Mouse (Mus musculus) bone marrow macrophage, adult 2 months (primary cell): ENCODE data around the gene Mgat4b. TPM values are rescaled to one million over a fixed set of nuclear protein-coding genes. Genes with fewer than 3 reads are reported as not detected.

Source experiments
- H3K27ac ChIP-seq: 2 replicates; pipeline ENCODE4 v1.5.1; 2012; ENCODE audit warnings: low read depth, low read length; ENCODE audit not compliant: insufficient read depth
- H3K4me1 ChIP-seq: 2 replicates; pipeline ENCODE4 v1.6.1; 2012; ENCODE audit warnings: low read length; ENCODE audit not compliant: control insufficient read depth, insufficient read depth
- H3K4me3 ChIP-seq: 2 replicates; pipeline ENCODE4 v1.5.1; 2012; ENCODE audit warnings: mild to moderate bottlenecking, low read length, moderate library complexity; ENCODE audit not compliant: insufficient read depth
- CTCF ChIP-seq: IDR thresholded peaks from 2 replicates; pipeline ENCODE4 v1.5.1; 2012; ENCODE audit warnings: low read depth, mild to moderate bottlenecking, low read length, moderate library complexity
- POLR2A ChIP-seq: IDR thresholded peaks from 2 replicates; pipeline ENCODE4 v1.6.1; 2012; ENCODE audit warnings: mild to moderate bottlenecking, low read depth, low read length, borderline replicate concordance
- polyA plus RNA-seq: library from polyadenylated mRNA; stranded (reverse); fragments of >200 nt; gene quantifications from 2 replicates; pipeline ENCODE4 v1.2.4, GENCODE M21; 2012; ENCODE audit not compliant: missing spikeins, insufficient read depth, insufficient read length

Mgat4b gene
- polyA plus RNA-seq, 1 experiment = 54.0 TPM

DNA sequence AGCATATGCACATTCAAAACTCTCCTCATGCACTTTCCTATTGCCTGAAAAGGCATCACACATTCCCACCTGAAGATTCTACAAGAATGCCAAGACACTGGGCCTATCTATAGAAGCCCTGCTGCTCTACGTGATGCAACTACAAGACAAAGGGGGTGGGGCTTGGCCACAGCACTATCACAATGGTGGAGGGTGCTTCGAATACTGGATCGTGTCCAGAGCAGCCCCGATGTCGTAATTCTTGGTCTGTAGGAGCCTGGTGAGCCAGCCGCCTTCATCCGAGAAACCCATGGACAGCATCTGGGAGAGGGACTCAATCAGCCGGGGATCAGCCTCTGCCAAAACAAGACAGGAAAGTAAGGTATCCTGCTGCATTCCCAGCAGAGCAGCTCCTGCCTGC lies 10.1 kb upstream of the Mgat4b start:
- TF ChIP-seq POLR2A (no peak), CTCF (no peak)
- H3K4me1 ChIP-seq = no peaks in the 10 kb centered on the region
- H3K4me3 ChIP-seq = no peak overlapping the region
- no peak overlapping the region for H3K27ac ChIP-seq

DNA sequence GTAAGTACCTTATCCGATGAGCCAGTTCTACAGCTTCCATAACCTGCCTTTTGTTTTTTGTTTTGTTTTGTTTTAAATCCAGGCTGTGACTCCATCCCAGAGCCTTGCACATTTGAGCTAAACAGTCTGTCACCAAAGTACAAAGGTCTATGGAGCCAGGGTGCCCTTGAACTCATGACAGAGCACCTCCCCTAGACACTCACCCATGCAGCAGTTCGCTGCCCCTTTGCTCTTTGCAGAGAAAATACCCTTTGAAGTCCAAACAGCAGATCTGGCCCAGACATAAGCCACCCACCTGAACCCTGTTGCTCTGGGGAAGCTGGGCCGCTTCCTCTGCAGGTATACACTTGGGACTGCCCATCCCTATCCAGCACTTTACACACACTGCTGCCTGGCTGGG lies 9.1 kb upstream of the Mgat4b start:
- TF ChIP-seq POLR2A (no peak), CTCF (no peak)
- H3K27ac ChIP-seq = no peak overlapping the region
- peaks cover 7% of the 10 kb centered on the region; the same call in 1 of the 2 replicates for H3K4me1 ChIP-seq
- no peak overlapping the region for H3K4me3 ChIP-seq

DNA sequence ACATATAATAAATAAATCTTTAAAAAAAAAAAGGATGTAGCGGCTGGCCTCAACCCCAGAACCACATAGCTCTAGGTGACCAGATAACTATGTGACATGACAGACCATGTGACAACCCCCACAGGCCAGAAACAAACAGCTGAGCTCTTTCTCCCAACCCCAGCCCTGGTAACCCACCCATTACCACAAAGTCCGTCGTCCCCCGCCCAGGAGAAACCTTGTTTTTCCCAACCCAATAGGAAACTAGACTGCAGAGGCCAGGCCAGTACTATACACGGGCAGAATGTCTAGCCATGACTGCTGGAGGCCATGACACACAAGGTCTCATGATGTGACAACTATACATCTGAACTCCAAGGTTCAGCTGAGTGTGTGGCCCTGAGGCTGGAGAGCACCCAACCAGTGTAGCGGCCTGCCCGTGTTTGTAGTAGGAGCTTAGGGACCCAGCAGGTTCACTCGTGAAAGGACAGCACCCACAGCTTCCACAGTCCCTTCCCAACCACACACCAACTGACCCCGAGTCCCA lies 7.3 kb upstream of the Mgat4b start:
- no peak overlapping the region for H3K4me3 ChIP-seq
- TF ChIP-seq CTCF (no peak), POLR2A (no peak)
- H3K4me1 ChIP-seq = peaks cover 22% of the 10 kb centered on the region
- no peak overlapping the region for H3K27ac ChIP-seq

DNA sequence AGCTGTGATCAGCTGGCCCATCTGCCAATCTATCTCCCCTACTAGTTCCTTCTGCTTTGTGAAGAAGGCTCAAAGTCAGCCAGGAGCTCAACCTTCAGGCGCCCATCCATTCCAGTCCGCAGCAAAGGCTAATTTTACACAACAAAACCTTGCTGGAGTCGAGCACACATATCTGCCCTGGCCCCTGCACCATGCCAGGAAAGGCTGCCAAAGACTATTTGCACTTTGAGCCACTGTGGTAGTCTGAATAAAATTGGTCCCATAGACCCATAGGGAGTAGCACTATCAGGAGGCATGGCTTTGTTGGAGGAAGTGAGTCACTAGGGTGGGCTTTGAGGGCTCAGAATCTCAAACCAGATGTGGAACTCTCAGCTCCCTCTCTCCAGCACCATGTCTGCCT lies 5.3 kb upstream of the Mgat4b start:
- Histone ChIP-seq H3K27ac (no peak overlapping the region), H3K4me3 (no peak overlapping the region), H3K4me1 (peaks cover 27% of the 10 kb centered on the region)
- TF ChIP-seq POLR2A (no peak), CTCF (no peak)

DNA sequence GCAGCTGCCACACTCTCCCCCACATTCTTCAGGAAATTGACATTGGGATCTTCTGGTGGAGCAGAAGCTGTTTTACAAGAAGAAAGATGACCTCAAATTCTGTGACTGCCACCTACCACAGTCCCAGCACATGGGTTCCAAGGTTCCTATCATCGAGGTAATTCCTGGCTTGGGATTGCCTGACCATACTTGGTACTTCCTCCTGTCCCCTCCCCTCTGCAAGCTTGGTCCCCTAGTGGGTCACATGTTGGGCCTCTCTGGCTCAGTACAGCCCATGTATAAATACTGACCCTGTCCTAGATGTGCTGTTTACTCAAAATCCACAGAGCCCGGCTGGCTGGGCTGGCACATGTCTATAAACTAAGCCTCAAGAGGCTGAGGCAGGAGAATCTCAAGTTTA lies 4.7 kb upstream of the Mgat4b start:
- H3K27ac ChIP-seq = no peak overlapping the region

GRCm38 (mm10) chr11:50207344-50207743 lies 3.3 kb upstream of the Mgat4b start:
- H3K27ac ChIP-seq = no peak overlapping the region
- peaks cover 36% of the 10 kb centered on the region for H3K4me1 ChIP-seq
- TF ChIP-seq CTCF (no peak), POLR2A (no peak)
- H3K4me3 ChIP-seq = no peak overlapping the region

More for the DNA sequence above, 4.7 kb upstream of the Mgat4b start:
- TF ChIP-seq CTCF = no peak
- no peak for TF ChIP-seq POLR2A
- Histone ChIP-seq H3K4me1 (peaks cover 27% of the 10 kb centered on the region), H3K4me3 (no peak overlapping the region)

DNA sequence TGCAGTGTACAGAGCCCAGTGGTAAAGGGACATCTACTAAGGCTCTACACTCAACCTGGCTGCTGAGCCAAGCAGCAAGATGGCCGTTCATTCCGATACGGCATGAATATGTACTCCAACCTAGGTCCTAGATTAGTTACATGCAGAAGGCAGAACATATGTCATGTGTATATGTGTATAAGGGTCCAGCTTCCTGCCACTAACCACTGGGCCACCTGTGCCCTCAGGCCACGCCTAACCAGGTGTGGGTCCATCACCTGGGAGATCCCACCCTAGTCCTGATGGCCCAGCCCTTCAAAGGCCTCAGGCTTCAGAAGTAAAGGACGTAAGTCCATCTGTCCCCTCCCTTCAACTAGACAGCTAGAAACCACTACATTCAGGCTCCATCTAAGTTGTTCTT lies 2.7 kb upstream of the Mgat4b start:
- TF ChIP-seq POLR2A = no peak
- TF ChIP-seq CTCF = no peak
- Histone ChIP-seq H3K27ac (no peak overlapping the region), H3K4me3 (peak overlapping the region; percentile 53), H3K4me1 (peaks cover 39% of the 10 kb centered on the region)

GRCm38 (mm10) chr11:50210101-50210504 lies 587 bp upstream of the Mgat4b start:
- TF ChIP-seq CTCF (no peak), POLR2A (no peak)
- Histone ChIP-seq H3K27ac (peak overlapping the region; percentile 96), H3K4me1 (peaks cover 51% of the 10 kb centered on the region), H3K4me3 (peak overlapping the region; percentile 94)

DNA sequence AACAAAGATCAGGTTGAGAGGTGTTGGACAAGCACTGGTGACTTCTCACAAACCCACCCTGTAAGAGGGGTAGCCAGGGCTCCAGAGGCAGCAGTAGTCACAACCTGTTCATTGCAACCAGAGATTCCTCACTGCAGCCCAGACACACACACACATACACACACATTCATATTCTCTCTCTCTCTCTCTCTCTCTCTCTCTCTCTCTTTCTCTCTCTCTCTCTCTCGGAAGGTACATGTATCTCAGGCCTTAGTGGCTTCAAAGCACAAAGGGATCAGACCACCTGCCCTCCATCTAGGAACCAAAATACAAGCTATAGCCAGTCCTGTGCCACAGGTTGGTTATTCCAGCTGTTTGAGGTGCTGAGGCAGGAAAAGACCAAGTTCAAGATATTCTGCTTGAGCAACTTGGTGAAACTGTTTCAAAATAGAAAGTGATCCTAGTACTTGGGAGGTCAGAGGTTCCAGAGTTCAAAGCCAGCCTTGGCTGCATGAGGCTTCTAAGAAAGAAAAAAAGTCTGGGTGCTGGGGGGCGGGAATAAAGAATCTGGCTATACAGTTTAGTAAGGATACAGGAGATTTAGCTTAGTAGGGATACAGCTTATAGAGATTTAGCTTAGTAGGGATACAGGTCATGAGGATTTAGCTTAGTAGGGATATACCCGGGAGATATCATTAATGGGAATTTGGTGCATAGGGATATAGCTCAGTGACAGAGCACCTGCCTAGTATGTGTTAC lies 801 bp downstream of the Mgat4b start:
- H3K4me3 ChIP-seq = peak overlapping the region; percentile 94
- TF ChIP-seq CTCF (no peak), POLR2A (no peak)
- peaks cover 51% of the 10 kb centered on the region for H3K4me1 ChIP-seq
- H3K27ac ChIP-seq = peak overlapping the region; percentile 96

- 0 out of 2 replicates have a peak overlapping the region, but pooled peaks have one; percentile 8 for H3K4me3 ChIP-seq
- H3K4me1 ChIP-seq = peaks cover 51% of the 10 kb centered on the region
- H3K27ac ChIP-seq = peak overlapping the region; percentile 96
- TF ChIP-seq CTCF (no peak), POLR2A (no peak)
Measured at GRCm38 (mm10) chr11:50212060-50212739, 1.5 kb downstream of the Mgat4b start.
